Mouse (Mus musculus): ENCODE results near the gene Nfx1. TPM values are rescaled to one million over a fixed set of nuclear protein-coding genes. Genes with fewer than 3 reads are reported as not detected.

Nfx1 gene
- total RNA-seq, 2 experiments from 2014 or later = 60.0 to 66.7 TPM

- ATAC-seq (replicated peaks; ENCODE audit: poor library complexity, severe bottlenecking) = no peak
Observed at GRCm38 (mm10) chr4:41042880-41043279, 72.2 kb downstream of the Nfx1 start.

DNA sequence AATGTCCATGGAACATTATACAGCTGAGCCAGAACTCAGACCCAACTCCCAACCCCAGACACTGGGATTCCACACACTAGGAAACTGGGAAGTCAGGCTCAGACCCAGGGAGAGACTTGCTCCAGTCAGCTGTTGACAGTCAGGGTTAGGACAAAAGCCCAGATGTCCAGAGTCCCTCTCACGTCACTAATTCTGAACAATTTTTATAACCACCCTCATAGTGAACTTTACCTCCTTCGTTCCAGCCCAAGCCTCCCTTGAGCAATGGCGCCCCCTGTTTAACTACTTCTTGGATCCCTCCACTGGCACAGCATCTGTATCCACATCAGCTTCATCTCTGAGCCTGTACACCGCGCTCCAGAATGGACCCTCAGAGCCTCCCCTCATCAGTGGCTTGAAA is 73.3 kb downstream of the Nfx1 start:
- no peak for ATAC-seq (replicated peaks; ENCODE audit: poor library complexity, severe bottlenecking)

GRCm38 (mm10) chr4:41045288-41045687 is 74.6 kb downstream of the Nfx1 start:
- ATAC-seq (replicated peaks; ENCODE audit: poor library complexity, severe bottlenecking) = no peak

- no peak for ATAC-seq (replicated peaks; ENCODE audit: poor library complexity, severe bottlenecking)
Observed at GRCm38 (mm10) chr4:41046254-41046795, 75.6 kb downstream of the Nfx1 start.

DNA sequence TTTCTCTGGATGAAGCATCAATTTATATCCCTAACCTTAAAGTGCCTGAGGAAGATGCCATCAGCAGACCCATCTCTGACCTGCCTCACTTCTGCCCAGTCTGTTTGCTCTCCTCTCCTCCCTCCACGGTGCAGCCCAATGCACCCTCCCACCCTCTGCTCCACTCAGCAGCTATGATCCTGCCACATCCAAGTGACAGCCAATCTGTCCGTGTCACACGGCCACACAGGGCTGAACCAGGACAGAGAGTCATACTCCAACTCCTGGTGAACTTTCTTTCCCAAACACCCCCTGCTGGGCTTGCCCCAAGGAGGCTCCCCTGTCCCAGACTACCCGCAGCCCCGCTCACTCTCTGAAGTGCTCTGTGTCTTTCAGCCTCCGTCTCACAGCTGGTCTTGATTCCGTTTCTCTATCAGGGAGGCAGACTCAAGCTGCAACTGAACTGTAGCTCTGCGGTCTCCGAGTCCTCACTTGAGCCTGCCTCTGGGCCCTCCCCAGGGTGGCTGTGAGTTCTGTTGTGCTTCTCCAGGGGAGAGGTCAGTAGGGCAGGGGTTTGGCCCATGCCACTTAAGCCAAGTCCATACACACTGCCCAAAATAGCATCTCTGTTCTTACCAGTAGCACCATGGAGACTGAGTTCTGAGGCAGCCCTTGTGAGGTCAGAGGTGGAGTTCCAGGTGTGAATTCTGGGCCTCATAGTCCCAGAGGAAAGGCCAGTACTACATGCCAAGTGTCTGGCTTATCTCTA is 77.0 kb downstream of the Nfx1 start, which contains the start of gene Aqp7:
Aqp7 (minus strand) TSS at position 616 of the 748 bp plus-strand sequence.
- ATAC-seq (replicated peaks; ENCODE audit: poor library complexity, severe bottlenecking) = no peak

GRCm38 (mm10) chr4:41048926-41049325 is 78.2 kb downstream of the Nfx1 start:
- ATAC-seq (replicated peaks; ENCODE audit: poor library complexity, severe bottlenecking) = no peak

DNA sequence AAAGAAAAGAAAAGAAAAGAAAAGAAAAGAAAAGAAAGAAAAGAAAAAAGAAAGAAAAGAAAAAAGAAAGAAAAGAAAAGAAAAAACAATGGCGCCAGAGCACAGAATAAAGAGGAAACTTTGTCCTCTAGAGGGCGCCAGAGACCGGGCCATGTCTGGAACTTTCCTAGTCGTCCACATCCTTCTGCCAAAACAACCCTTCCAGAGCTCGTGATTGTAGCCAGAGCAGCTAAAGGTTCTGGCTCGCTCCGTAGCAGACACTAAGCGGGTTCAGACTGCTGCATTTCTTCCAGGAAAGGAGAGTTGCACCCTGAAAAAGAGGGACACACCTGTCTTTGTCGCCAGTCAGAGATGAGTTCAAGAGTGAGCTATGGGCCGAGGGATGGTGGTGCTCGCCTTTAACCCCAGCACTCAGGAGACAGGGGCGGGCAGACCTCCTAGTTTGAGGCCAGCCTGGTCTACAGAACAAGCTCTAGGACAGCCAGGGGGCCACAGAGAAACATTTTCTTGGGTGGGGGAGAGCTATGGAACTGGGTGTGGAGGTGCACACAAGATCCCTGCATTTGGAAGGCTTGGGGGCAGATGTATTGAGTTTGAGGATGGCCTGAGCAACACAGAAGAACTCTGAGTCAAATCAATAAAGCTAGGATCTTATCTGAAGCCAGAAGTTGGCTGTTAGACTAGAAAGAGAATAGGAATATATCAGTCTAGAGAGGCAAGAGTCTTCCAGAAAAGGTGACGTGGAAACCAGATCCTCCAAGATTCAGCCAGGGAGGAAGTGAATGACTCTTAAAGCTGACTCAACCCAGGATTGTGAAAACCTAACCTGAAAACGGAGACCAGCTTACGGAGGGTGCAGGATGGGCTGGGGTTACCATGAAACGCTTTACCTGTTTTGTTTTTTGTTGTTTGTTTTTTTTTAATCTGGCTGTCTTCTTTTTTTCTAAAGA is 80.3 kb downstream of the Nfx1 start:
- peak; percentile 74 for ATAC-seq (replicated peaks; ENCODE audit: poor library complexity, severe bottlenecking)

- no peak for ATAC-seq (replicated peaks; ENCODE audit: poor library complexity, severe bottlenecking)
Observed at GRCm38 (mm10) chr4:41051781-41052180, 81.1 kb downstream of the Nfx1 start.

DNA sequence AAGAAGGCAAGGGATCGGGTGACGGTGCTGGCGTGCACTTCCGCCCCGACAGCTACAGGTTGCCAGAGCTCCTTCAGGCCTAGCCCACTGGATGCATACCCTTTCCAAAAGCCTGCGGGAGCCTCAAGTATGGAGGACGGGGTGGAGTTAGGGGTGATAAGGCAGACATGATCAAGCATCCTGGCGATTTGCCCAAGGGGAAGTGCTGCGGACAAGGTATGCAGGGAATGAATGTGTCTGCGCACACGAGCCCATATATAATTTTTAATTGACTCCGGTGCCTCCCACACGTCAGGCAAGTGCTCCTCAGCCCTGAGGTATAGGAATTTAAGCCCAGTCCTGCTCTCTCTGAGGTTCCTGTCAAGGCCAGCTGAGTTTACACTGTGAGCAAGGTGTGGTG is 84.4 kb downstream of the Nfx1 start:
- no peak for ATAC-seq (replicated peaks; ENCODE audit: poor library complexity, severe bottlenecking)

GRCm38 (mm10) chr4:41056253-41056652 is 85.5 kb downstream of the Nfx1 start:
- no peak for ATAC-seq (replicated peaks; ENCODE audit: poor library complexity, severe bottlenecking)

DNA sequence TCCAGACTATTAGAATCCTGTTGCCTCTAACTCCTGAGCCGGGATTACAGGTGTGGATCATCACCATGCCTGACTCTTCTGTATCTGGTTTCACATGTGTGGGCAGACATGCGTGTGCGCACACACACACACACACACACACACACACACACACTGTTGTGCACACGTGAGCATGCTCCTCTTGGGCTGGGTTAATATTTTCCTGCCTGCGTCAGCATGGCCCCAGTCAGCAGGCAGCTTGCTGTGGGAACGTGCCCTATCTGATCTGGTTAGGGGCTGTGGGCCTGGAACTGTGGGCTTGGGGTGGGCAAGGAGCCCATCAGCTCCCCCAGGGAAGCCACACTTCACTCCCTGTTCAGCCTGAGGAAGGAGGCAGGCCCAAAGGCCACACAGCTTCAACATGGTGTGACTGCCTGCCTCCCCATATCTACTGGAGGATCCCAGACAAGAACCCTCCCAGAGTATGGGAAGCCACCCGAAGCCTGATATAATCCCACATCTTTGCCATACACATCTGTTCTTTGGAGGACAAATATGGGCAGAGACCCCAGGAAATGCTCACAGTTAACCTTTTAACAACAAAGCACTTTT is 86.1 kb downstream of the Nfx1 start:
- no peak for ATAC-seq (replicated peaks; ENCODE audit: poor library complexity, severe bottlenecking)

DNA sequence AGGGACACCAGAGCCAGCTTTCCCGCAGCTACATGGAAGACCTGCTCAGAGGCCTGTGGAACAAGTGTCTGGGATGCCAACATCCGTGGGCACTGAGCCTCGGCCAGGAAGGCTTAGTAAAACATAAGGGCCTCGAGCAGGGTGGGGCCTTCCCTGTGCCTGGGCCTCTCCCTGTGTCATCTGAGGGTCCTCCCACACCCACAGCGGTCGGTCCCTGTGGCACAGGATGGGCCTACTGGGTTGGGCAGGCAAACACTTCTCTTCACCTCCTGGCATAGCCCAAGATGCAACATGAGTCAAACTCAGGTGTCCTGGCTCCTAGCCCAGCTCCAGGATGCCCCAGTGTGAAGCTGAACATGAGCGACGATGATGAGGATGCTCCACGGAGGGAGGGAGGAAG is 86.7 kb downstream of the Nfx1 start:
- no peak for ATAC-seq (replicated peaks; ENCODE audit: poor library complexity, severe bottlenecking)

GRCm38 (mm10) chr4:41063351-41063750 is 92.6 kb downstream of the Nfx1 start:
- no peak; the same call in 1 of the 2 replicates for ATAC-seq (replicated peaks; ENCODE audit: poor library complexity, severe bottlenecking)

- peak; percentile 50; the same call in 1 of the 2 replicates for ATAC-seq (replicated peaks; ENCODE audit: poor library complexity, severe bottlenecking)
Observed at GRCm38 (mm10) chr4:41063894-41064673, 93.4 kb downstream of the Nfx1 start.

GRCm38 (mm10) chr4:41065196-41065595 is 94.5 kb downstream of the Nfx1 start:
- no peak for ATAC-seq (replicated peaks; ENCODE audit: poor library complexity, severe bottlenecking)

GRCm38 (mm10) chr4:41071500-41072429 is 101.1 kb downstream of the Nfx1 start:
- ATAC-seq (replicated peaks; ENCODE audit: poor library complexity, severe bottlenecking) = no peak

GRCm38 (mm10) chr4:41073008-41073817 is 102.5 kb downstream of the Nfx1 start:
- peak; percentile 97 for ATAC-seq (replicated peaks; ENCODE audit: poor library complexity, severe bottlenecking)

DNA sequence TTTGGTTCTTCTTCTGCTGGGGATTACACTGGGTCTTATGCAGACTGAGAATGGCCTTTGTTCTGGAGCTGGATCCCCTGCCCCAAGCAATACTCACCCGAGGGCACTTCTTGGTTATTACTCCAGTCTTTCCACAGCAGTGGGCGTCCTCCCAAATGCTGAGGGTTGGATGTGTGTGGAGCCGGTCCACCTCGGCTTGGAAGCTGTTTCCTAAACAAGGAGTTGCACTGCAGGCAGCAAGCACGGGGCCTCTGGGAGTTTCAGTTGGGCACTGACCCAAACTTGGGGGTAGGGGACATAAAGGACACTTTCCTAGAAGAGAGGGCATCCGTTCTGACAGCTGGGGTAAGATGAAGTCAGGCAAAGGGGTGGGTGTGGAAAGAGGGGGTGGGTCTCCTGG is 103.8 kb downstream of the Nfx1 start:
- no peak for ATAC-seq (replicated peaks; ENCODE audit: poor library complexity, severe bottlenecking)
